Mouse (Mus musculus) forebrain, embryonic 14.5 days (tissue): Measurements from ENCODE around the gene Stk38. TPM values are rescaled to one million over a fixed set of nuclear protein-coding genes. Genes with fewer than 3 reads are reported as not detected.
"Not testable (repeated sequence)": the region's sequence is repeated elsewhere in the genome, so short reads cannot be mapped to it uniquely, and the experiment has no call there.

Experiments
- ATAC-seq: fragments of 200-750 bp; cut with Nextera tagmentation; 2 replicates; pipeline ENCODE4 v1.8.0; 2017; ENCODE audit warnings: mild to moderate bottlenecking, moderate library complexity
- DNase-seq: peaks from one replicate; pipeline ENCODE4 v3.0.0-alpha.2; 2015; ENCODE audit warnings: low spot score
- H3K27ac ChIP-seq: fragments of 300-500 bp; sonication (generic); 2 replicates; pipeline ENCODE4 v1.5.1; 2014; ENCODE audit warnings: low read depth, mild to moderate bottlenecking, control low read depth, low read length, moderate library complexity
- H3K27me3 ChIP-seq: fragments of 300-500 bp; sonication (generic); replicated peaks from 2 replicates; pipeline ENCODE4 v1.6.1; 2014; ENCODE audit warnings: low read length, control low read depth, mixed read lengths; ENCODE audit not compliant: control insufficient read depth, insufficient read depth
- H3K36me3 ChIP-seq: fragments of 300-500 bp; sonication (generic); 2 replicates; pipeline ENCODE4 v1.6.1; 2014; ENCODE audit warnings: low read length, control low read depth; ENCODE audit not compliant: control insufficient read depth, insufficient read depth
- H3K4me1 ChIP-seq: fragments of 300-500 bp; sonication (generic); 2 replicates; pipeline ENCODE4 v1.6.1; 2014; ENCODE audit warnings: antibody characterized with exemption, low read length, control low read depth; ENCODE audit not compliant: control insufficient read depth, insufficient read depth
- H3K4me2 ChIP-seq: fragments of 300-500 bp; sonication (generic); 2 replicates; pipeline ENCODE4 v1.6.1; 2014; ENCODE audit warnings: mild to moderate bottlenecking, control low read depth, low read length
- H3K4me3 ChIP-seq: fragments of 300-500 bp; sonication (generic); 2 replicates; pipeline ENCODE4 v1.5.1; 2014; ENCODE audit warnings: low read depth, low read length, control low read depth
- H3K9ac ChIP-seq: fragments of 300-500 bp; sonication (generic); 2 replicates; pipeline ENCODE4 v1.6.1; 2014; ENCODE audit warnings: mild to moderate bottlenecking, low read length, control low read depth, moderate library complexity
- H3K9me3 ChIP-seq: fragments of 300-500 bp; sonication (generic); replicated peaks from 2 replicates; pipeline ENCODE4 v1.6.1; 2016; ENCODE audit warnings: low read length, control low read depth, mixed read lengths; ENCODE audit not compliant: control insufficient read depth
- WGBS: fragments of 180-500 bp; shearing (Covaris S2); extraction: QIAGEN DNeasy Blood & Tissue Kit; methylation state at CpG from one replicate; pipeline ENCODE4 v1.1.7; 2014; 5-methylcytosine and 5-hydroxymethylcytosine counted together
- polyA plus RNA-seq: library from polyadenylated mRNA; unstranded; fragments of >200 nt; fragmentation: Nextera tagmentation; extraction: Ambion mirVana; gene quantifications from 2 replicates; pipeline ENCODE4 v1.2.1, GENCODE M21; 2014

The Stk38 gene
- polyA plus RNA-seq, 1 experiment from 2014 or later, result 81.7 TPM

DNA sequence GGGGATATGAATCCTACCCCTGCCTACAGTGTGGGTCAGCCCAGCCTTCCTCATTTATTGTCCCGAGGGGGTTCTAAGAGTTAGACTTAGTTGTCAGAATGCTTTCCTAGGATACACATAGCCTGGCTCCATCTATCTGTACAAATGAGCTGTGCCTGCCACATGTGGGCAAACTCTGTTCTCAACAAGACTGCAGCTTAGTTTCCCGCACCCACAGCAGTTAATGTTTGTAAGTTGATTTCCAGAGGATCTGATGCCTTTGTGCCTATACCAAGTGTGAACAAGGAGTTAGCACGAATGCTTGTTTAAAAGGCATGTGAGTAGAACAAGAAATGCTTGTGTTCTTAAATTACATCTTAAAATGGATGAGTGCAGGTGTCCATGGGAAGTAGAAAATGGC lies 35.8 kb upstream of the Stk38 start:
- no peak overlapping the region for H3K4me2 ChIP-seq
- peaks cover 86% of the 10 kb centered on the region for H3K36me3 ChIP-seq
- H3K4me1 ChIP-seq, result no peaks in the 10 kb centered on the region
- H3K9ac ChIP-seq, result no peak overlapping the region
- 83% methylated on average over 3 of the region's 3 CpGs for WGBS
- no peaks in the 10 kb centered on the region for H3K9me3 ChIP-seq
- no peak for DNase-seq
- no peak for ATAC-seq
- no peak overlapping the region for H3K4me3 ChIP-seq
- H3K27me3 ChIP-seq, result no peaks in the 10 kb centered on the region
- no peak overlapping the region for H3K27ac ChIP-seq

DNA sequence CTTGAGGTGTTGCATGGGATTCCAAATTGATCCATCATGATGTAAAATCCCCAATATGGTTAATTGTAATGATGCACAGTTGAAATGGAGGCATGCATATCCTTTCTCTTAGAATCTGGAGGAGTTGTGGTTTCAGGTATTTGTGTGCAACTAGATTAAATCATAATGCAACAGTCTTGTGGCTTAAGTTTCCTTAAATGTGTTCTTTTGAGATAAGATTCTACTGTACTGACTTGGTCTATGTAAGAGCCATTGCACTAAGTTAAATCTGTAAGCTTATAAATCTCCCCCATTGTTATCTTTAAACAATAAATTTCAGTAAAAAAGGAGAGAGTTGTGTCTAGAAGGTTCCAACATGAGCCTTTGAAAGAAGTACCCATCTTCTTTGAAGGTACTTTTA lies 34.8 kb upstream of the Stk38 start:
- no peak overlapping the region for H3K4me3 ChIP-seq
- ATAC-seq (no peak), DNase-seq (no peak)
- no peak overlapping the region for H3K27ac ChIP-seq
- H3K4me1 ChIP-seq, result no peaks in the 10 kb centered on the region
- no peak overlapping the region for H3K4me2 ChIP-seq
- no peaks in the 10 kb centered on the region for H3K27me3 ChIP-seq
- no peak overlapping the region for H3K9ac ChIP-seq
- H3K9me3 ChIP-seq, result no peaks in the 10 kb centered on the region
- peaks cover 93% of the 10 kb centered on the region for H3K36me3 ChIP-seq

DNA sequence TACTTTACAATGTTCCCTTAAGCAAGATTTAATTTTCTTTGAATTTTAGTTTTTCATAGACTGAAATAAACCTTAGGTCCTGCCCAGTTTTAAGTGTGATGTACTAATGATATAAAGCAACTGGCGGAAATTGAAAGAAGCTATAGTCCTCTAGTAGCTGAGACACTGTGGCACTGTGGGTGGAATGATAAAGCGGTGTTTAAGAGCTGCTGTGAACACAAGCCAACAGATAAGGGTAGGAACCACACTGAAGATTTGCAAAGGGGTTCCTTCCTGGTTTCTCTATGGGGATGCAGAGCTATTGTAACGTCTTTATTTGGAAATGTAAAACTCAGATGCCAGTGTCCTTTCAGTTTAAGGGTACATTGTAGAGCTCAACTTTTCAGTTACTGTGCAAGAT lies 33.8 kb upstream of the Stk38 start:
- H3K27me3 ChIP-seq, H3K4me1 ChIP-seq, H3K27ac ChIP-seq, DNase-seq, ATAC-seq, H3K4me3 ChIP-seq, H3K4me2 ChIP-seq, H3K9ac ChIP-seq, H3K9me3 ChIP-seq: not testable (repeated sequence)
- WGBS, result 89% methylated on average over 3 of the region's 3 CpGs
- H3K36me3 ChIP-seq, result peaks cover 93% of the 10 kb centered on the region

DNA sequence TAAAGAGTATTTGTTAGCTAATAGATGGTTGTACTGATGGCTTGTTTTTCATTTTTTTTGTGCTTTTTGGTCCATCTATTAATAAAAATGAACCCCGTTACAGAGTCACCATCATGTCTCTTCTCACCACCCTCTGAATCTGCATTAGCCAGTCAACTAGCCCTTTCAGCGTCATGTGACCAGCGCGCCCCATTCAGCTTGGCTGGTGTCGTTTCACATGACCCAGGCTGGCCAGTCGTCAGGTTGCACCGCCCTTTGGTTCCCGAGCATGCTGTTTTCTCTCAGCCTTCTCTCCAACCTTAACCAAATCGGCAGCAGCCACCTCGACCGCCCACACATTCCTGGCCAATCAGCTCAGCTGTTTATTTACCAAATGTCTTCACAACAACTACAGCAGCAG lies 31.6 kb upstream of the Stk38 start:
- Histone ChIP-seq H3K9ac (no peak overlapping the region), H3K4me3 (no peak overlapping the region), H3K9me3 (no peaks in the 10 kb centered on the region), H3K36me3 (peaks cover 78% of the 10 kb centered on the region), H3K4me2 (no peak overlapping the region), H3K27me3 (no peaks in the 10 kb centered on the region), H3K27ac (no peak overlapping the region), H3K4me1 (peaks cover 7% of the 10 kb centered on the region)
- ATAC-seq (no peak), DNase-seq (no peak)
- 72% methylated on average over 11 of the region's 11 CpGs for WGBS

DNA sequence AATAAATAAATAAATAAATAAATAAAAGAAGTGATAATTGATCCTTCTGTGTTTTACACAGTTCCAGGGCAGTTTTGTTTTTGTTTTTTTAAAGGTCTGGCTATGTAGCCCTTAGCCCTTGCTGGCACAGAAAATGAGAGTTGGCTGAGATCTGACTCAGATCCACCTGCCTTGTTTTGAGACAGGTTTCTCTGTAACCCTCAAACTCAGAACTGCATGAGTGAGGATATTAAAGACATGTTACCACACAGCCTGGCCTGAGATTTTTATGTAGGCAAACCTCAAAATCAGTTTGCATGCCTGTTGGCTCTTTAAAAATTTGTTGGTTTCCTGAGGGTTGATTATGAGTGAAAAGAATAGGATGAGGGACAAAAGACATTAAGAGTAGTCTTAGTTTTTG lies 27.7 kb upstream of the Stk38 start:
- Histone ChIP-seq H3K9me3 (no peaks in the 10 kb centered on the region), H3K4me2 (peak overlapping the region; percentile 99), H3K9ac (no peak overlapping the region), H3K27ac (no peak overlapping the region), H3K4me1 (peaks cover 11% of the 10 kb centered on the region), H3K4me3 (peak overlapping the region; percentile 80), H3K27me3 (no peaks in the 10 kb centered on the region), H3K36me3 (peaks cover 45% of the 10 kb centered on the region)
- ATAC-seq (no peak), DNase-seq (no peak)

DNA sequence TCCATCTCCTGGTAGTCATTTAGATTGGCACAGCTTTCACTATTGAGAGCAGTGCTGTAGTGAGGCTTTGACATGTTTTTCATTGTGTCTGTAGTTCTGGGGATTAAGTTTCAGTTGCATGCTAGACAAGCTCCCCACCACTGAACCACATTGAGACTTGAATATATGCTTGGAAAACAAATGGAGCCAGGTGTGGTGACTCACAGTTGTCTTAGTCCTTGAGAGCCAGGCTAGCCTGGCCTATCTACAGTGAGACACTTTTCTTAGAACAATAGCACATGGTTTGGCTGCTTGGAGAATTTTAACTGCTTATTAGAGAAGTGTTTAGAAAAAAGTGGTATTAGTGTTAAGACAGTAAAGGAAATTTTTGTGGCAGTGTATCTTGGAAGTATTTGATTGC lies 26.5 kb upstream of the Stk38 start:
- no peak for ATAC-seq
- Histone ChIP-seq H3K27me3 (no peaks in the 10 kb centered on the region), H3K4me2 (peak overlapping the region; percentile 99), H3K27ac (no peak overlapping the region), H3K9ac (peak overlapping the region; percentile 86), H3K9me3 (no peaks in the 10 kb centered on the region), H3K4me3 (peak overlapping the region; percentile 80), H3K4me1 (peaks cover 11% of the 10 kb centered on the region), H3K36me3 (peaks cover 33% of the 10 kb centered on the region)
- no peak for DNase-seq

DNA sequence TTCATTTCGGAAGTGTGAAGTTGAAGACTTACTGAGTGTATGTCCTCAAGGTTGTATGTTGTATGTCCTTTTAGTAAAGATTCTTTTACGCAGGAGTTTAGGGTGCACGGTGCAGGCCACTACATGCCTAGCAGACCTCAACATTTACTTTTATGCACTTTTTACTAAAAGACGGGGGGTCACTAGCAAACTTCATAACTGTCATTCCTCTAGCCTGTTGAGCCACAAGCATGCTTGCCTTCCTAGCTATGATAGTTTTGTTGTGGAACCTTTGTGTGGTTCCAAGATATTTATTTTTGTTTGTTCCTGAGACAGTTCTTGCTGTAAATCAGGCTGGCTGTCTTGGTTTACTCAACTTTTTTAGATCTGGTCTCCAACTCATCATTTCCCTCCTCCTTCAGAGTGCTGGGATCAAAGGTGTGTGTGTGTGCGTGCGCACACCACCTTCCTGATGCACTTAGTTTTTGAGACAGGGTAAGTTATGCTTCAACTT lies 25.8 kb upstream of the Stk38 start:
- ATAC-seq (no peak), DNase-seq (no peak)
- Histone ChIP-seq H3K9me3 (no peaks in the 10 kb centered on the region), H3K36me3 (peaks cover 26% of the 10 kb centered on the region), H3K27me3 (no peaks in the 10 kb centered on the region), H3K4me2 (peak overlapping the region; percentile 99), H3K4me1 (peaks cover 11% of the 10 kb centered on the region), H3K27ac (no peak overlapping the region), H3K9ac (peak overlapping the region; percentile 86), H3K4me3 (peak overlapping the region; percentile 80)
- WGBS, result 0% methylated on average over 6 of the region's 6 CpGs

DNA sequence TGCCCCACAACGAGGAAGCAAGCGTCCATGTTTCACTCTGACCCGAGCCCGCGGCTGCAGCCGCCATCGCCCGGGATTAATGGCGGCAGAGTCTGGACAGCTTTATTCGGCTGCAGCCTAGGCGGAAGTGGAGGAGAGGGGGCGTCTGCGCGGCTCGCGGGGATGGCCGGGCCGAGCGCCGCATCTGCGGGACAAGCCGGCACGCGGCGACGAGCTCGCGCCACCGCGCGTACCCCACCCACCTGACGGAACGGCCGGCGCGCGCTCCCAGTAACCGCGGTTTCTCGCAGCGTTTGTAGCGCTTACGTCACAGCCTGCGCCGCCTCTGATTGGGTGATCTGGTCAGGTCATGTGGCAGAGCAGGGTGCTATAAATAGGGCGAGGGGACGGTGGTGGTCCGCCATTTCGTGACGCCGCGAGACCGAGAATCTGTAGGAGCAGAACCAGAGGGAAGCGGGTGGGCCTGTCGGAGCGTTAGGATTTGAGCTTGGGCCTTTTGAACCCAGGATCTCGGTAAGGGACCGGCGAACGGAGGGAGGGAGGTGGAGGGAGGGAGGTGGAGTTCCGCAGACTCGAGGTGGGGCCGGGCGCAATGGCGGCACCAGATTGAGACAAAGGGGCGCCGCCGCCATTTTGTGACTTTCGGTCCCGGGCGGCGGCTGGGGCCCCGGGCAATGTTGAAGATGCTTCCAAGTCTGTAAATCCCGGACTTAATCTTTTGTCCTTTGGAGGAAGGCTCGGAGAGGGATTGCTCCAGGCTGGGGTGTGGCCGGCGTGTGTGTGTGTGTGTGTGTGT lies 24.7 kb upstream of the Stk38 start, which contains the start of gene Srsf3:
Srsf3 (plus strand) TSS at position 355 of the 796 bp plus-strand sequence.
- Histone ChIP-seq H3K4me1 (peaks cover 11% of the 10 kb centered on the region), H3K4me3 (peak within 1 kb of the TSS; percentile 80), H3K9me3 (no peaks in the 10 kb centered on the region), H3K36me3 (peaks cover 17% of the 10 kb centered on the region), H3K27ac (peak within 1 kb of the TSS; percentile 99), H3K4me2 (peak within 1 kb of the TSS; percentile 99), H3K9ac (peak within 1 kb of the TSS; percentile 86), H3K27me3 (no peaks in the 10 kb centered on the region)
- WGBS, result under 1% methylated on average over 74 of the region's 77 CpGs
- peak; percentile 100 for DNase-seq
- peak; percentile 99 for ATAC-seq

DNA sequence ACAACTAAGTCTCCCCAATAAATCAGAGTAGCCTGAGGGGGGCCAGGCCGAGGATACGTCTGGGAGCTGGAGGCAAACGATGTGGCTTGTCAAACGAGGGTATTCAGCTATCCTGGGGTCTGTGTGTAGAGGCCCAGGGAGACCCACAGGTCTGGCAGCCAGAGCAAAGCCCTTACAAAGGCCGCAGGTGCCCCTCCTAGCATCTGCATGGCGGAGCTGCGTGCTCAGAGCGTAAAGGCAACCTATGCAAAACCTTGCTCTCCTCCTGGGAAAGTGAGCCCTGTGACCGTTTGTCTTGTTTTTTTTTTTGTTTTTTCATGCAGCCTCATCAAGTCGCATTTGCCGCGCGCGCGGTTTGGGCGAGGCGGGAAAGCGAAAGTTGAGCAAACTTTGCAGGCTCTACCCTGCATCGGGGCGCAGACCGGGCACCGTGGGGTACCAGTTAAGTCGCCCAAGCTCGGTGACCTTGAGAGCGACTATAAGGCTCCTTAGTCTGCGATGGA lies 24.0 kb upstream of the Stk38 start:
- ATAC-seq, result peak; percentile 6
- H3K27me3 ChIP-seq, result no peaks in the 10 kb centered on the region
- DNase-seq, result no peak
- H3K27ac ChIP-seq, result peak overlapping the region; percentile 99
- peak overlapping the region; percentile 80 for H3K4me3 ChIP-seq
- under 1% methylated on average over 26 of the region's 26 CpGs for WGBS
- peaks cover 10% of the 10 kb centered on the region for H3K36me3 ChIP-seq
- H3K9me3 ChIP-seq, result no peaks in the 10 kb centered on the region
- H3K4me1 ChIP-seq, result peaks cover 11% of the 10 kb centered on the region
- H3K4me2 ChIP-seq, result peak overlapping the region; percentile 65
- peak overlapping the region; percentile 86 for H3K9ac ChIP-seq
